9 mouse cellular contexts compared by ENCODE assay signal in genomic region chr10:77070072-77070471, GRCm38 (mm10). TPM values are rescaled to one million over a fixed set of nuclear protein-coding genes. Genes with fewer than 3 reads are reported as not detected.
A peak's percentile ranks its signal among the peaks of the same experiment; 100 is the strongest.
DNase-seq lines count a peak whose midpoint lies in the region; ATAC-seq lines count a peak whose summit lies in the region.
"Had no signal": no experiment of that assay in that cellular context is flagged by ENCODE, and none has a peak within 500 bp of the region (broad histone marks: within the 10 kb centered on the region; RNA-seq: fewer than 3 reads in every experiment).

No protein-coding gene starts in this region.

- H3K4me3 ChIP-seq in liver, embryonic 11.5 days (ENCODE audit: low read depth, low read length): no peak overlapping the region
- H3K4me3 ChIP-seq: heart, embryonic 15.5 days had no signal

- H3K9me3 ChIP-seq in liver, embryonic 11.5 days (ENCODE audit: control insufficient read depth, low read length): no peaks in the 10 kb centered on the region
- H3K9me3 ChIP-seq: heart, embryonic 15.5 days had no signal

- H3K27me3 ChIP-seq in liver, embryonic 11.5 days (replicated peaks; ENCODE audit: control insufficient read depth, insufficient read depth, low read length): no peaks in the 10 kb centered on the region
- H3K27me3 ChIP-seq: heart, embryonic 15.5 days had no signal

- no peaks in the 10 kb centered on the region for H3K36me3 ChIP-seq in liver, embryonic 11.5 days (ENCODE audit: control insufficient read depth, insufficient read depth, low read length)

- no peak overlapping the region for H3K4me2 ChIP-seq in liver, embryonic 11.5 days
- H3K4me2 ChIP-seq: heart, embryonic 15.5 days had no signal

- no peak overlapping the region for H3K27ac ChIP-seq in liver, embryonic 11.5 days (ENCODE audit: low read depth, low read length)
- H3K27ac ChIP-seq: heart, embryonic 15.5 days had no signal

- 44% methylated on average over 4 of the region's 4 CpGs for WGBS in liver, embryonic 11.5 days

- DNase-seq in 3134 (ENCODE audit: extremely low read depth, insufficient read length, low spot score): peak; percentile 48
- DNase-seq in CD4-positive, CD25-positive, alpha-beta regulatory T cell, adult 2 months (ENCODE audit: low read depth, low spot score): peak; percentile 79
- peak; percentile 82 for DNase-seq in brain, adult 2 months (ENCODE audit: low read depth, low spot score)
- DNase-seq in kidney, adult 8-10 months: peak; percentile 62 to 80
- DNase-seq in liver, embryonic 11.5 days (ENCODE audit: low spot score): peak; percentile 60
- peak; percentile 62 for DNase-seq in retina, adult 2 months (ENCODE audit: low read depth, low spot score)

- ATAC-seq in erythroid progenitor cell, adult 5-6 weeks (replicated peaks; ENCODE audit: low FRiP score, poor library complexity, severe bottlenecking): 0 out of 2 replicates have a peak, but pooled peaks have one; percentile 37
- ATAC-seq in liver, embryonic 11.5 days (replicated peaks; ENCODE audit: low FRiP score): peak; percentile 51; the same call in 1 of the 2 replicates
- ATAC-seq in activated CD4-positive, CD25-positive, alpha-beta regulatory T cell, adult 4 months: no peak

- H3K4me1 ChIP-seq in liver, embryonic 11.5 days (replicated peaks; ENCODE audit: control insufficient read depth, insufficient read depth, low read length): no peaks in the 10 kb centered on the region

- H3K9ac ChIP-seq in liver, embryonic 11.5 days (ENCODE audit: low read depth, low read length): no peak overlapping the region
- H3K9ac ChIP-seq: heart, embryonic 15.5 days had no signal

RNA-seq across cellular contexts. Expression of gene Slc19a1, which starts 38.0 kb away (rescaled TPM):
- 1.4 and 2.9 TPM in 2 replicates for total RNA-seq in erythroid progenitor cell, adult 5-6 weeks (2015; ENCODE audit: low replicate concordance)
- 3.3 and 7.9 TPM in 2 replicates for total RNA-seq in erythroid progenitor cell, adult 5-6 weeks (2017; ENCODE audit: low replicate concordance)
- polyA plus RNA-seq in liver, embryonic 11.5 days (2014; fragmentation: Nextera tagmentation; extraction: Ambion mirVana): 57.1 and 63.5 TPM in 2 replicates
- polyA plus RNA-seq in activated CD4-positive, CD25-positive, alpha-beta regulatory T cell, adult 4 months (2017; shearing (Covaris generic)): 10 to 100 TPM; 24.7 to 38.1 TPM
